Mouse (Mus musculus) embryonic fibroblast, embryonic 13.5 days (primary cell): Measurements from ENCODE around the gene Eif2b5.

Experiments
- CTCF ChIP-seq: IDR thresholded peaks from 2 replicates; pipeline ENCODE4 v1.5.1; 2011; ENCODE audit warnings: mild to moderate bottlenecking, control low read depth, low read length, moderate library complexity, borderline replicate concordance; ENCODE audit not compliant: insufficient read depth
- POLR2A ChIP-seq: IDR thresholded peaks from 2 replicates; pipeline ENCODE4 v1.6.1; 2011; ENCODE audit warnings: low read depth, mild to moderate bottlenecking, control low read depth, low read length, moderate library complexity

- TF ChIP-seq POLR2A (no peak), CTCF (no peak)
Measured at GRCm38 (mm10) chr16:20523886-20524285, 25.3 kb downstream of the Eif2b5 start.
